Mouse (Mus musculus): ENCODE data around the gene Zfp646. TPM values are rescaled to one million over a fixed set of nuclear protein-coding genes. Genes with fewer than 3 reads are reported as not detected.

Gene Zfp646
- total RNA-seq, 2 experiments from 2014 or later: 12.4 to 12.6 TPM

DNA sequence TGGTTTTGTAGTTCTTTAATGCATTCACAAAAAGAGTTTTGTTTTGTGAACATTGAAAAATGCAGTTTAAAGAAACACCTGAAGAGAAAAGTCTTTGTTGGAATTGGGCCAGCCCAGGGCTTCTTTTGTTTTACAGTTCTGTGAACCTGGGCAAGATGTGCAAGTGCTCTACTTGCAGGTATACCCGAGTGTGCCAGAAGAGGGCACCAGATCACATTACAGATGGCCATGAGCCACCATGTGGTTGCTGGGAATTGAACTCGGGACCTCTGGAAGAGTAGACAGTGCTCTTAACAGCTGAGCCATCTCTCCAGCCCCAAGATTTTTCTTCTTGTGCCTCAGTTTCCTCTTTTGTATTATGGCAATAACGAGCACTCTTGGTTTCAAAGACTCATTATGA, 42.2 kb downstream of the Zfp646 start:
- no peak for DNase-seq (ENCODE audit: low spot score)

DNA sequence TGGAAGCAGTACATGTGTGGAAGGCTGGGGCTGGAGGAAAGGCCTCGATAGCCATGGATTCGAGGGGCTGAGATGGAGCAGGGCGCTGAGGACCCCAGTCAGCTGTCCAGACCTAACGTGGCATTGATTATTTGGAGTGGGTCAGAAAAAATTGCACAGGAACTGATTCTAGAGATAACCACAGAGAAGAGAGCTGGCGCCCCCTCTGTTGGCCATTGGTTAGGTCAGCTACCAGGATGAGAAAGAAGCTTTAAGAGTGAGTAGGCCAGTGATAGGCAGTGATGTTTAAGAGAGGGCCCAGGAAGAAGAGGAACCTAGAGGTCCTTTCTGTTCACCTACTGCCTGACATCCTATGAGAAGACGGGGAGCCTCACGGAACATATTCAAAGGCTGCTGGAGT, 43.3 kb downstream of the Zfp646 start:
- DNase-seq (ENCODE audit: low spot score): no peak

DNA sequence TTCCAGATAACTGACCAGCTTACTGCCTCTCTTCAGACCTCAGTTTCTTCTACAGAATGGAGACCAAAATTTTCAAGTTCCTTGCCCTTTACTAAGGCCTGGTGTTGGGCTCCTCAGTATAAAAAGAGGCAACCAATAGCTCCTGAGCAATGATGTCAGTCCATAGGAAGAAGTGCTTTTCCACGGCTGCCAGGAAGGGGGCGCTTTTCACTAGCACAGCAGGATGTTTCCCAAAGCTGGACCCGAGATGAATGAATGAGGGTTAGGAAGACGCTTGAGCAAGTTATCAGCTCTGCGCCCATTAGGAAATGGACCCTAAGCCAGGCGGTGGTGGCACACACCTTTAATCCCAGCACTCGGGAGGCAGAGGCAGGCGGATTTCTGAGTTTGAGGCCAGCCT, 45.5 kb downstream of the Zfp646 start:
- no peak for DNase-seq (ENCODE audit: low spot score)

DNA sequence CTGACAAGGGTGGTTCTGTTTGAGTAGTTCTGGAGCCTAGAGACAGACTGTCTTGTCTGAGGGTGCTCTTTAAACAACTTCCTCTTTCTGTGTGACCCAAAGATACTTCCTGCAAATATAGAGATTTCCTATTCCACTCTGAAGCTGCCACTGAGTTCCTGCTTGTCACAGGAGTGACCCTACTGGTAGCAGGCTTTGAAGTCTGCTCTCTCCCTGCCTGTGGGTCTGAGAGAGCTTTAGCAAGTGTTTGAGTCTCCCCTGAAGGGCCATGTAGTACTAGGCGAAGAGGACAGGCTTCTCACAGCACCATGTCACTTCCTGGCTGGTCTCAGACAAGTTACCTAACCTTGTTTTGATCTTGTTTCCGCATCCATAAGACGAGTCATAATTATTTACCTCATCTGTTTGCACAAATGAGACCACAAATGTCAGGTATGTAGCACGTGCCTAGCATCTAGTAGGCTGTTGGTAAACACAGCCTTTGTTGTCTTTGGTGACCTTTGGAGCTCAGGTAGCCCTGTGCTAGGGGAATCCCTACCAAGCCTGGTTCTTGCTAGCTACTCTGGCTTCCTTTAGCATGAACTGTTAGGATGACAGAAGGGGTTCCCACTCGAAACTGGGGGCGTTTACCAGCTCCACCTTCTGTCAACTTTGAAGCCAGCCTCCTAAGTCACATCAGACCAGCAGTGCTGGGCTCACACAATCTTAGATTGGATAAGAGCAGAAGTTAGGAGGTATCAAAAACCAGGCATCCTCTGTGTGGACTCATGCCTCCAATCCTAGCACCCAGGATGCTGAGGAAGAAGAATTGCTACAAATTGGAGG, 46.6 kb downstream of the Zfp646 start:
- no peak for DNase-seq (ENCODE audit: low spot score)

DNA sequence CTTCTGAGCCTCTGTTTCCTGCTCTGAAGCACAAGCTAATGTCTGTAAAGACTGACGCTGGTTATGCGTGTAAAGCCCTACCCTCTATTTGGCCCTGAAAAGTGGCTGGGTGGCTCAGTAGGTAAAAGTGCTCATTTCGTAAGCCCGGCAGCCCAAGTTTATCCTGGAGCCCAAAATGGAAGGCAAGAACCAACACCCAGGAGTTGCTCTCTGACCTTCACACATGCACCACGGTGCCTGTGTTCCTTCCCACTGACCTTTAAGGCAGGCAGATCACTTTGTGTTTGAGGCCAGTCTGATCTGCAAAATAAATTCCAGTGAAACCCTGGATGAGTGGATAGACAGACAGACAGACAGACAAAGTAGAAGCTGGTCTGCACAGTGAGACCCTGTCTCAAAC, 47.7 kb downstream of the Zfp646 start:
- no peak for DNase-seq (ENCODE audit: low spot score)

DNA sequence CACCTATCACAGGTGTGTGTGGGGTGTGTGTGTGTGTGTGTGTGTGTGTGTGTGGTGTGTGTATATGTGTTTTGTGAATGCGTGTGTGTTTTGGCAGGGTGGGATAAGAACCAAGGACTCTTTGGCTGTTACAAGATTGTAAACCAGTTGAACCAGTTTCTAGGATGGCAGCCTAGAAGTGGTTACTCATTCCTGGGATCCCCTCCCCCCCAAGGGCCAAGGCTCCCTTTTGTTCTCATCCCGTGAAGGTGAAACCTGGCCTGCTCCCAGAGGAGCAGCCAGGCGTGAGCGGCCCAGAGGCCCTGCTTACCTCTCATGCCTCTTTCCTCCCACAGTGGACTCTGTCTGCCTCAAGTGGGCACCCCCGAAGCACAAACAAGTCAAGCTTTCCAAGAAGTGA, 49.2 kb downstream of the Zfp646 start:
- DNase-seq (ENCODE audit: low spot score): no peak

DNA sequence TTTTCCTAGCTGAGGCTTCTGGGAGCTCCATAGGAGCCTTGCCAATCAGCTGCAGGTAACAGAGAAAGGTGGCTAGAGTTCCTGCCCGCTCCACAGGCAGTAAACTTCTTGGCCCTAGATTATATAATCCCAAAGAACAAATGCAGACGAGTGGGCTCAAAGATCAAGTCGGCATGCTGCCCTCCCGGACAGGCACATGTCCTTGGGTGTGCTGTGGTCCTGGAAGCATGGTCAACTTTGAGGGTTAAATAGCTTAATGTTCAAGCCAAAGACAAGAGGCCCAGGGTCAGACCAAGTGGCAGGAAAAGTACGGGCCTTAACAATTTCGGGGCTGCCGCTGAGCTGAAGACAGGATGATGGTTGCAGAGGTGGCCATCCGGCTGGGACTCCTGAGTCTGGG, 50.0 kb downstream of the Zfp646 start:
- DNase-seq (ENCODE audit: low spot score): no peak

DNA sequence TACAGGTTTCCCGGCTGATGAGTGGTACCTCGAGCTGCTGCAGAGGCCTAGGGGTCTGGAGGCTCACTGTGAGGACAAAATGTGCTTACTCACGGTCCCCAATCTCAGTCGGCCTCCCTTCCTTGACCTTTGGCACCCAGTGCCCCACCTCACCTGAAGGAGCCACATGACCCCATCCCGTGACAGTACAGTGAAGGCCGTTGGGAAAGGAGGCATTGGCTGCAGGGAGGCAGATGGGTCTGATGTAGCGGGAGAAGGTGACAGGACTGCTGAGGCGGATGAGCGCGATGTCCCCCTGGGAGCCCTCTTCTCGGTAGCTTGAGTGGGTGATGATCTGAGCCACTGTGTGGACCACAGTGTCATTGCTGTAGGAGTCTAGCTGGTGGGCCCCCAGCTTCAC, 50.8 kb downstream of the Zfp646 start:
- DNase-seq (ENCODE audit: low spot score): no peak

DNA sequence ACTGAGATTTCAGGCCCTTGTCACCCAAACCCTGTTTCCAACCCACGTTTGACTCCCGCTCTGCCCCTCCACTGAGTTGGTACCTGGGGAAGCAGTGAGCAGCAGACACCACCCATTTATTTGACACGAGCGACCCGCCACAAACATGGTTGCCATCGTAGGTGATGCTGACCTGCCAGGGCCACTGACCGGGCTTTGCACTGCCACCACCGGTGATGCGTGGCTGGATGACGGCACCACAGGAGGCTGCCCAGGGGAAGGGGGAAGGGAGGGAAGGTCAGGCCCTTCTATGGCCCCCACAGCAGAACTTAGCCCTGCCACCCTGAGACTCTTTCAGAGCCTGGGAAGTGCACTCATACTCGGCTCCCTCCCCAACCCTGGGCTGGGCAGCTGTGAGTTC, 51.7 kb downstream of the Zfp646 start:
- DNase-seq (ENCODE audit: low spot score): no peak

DNA sequence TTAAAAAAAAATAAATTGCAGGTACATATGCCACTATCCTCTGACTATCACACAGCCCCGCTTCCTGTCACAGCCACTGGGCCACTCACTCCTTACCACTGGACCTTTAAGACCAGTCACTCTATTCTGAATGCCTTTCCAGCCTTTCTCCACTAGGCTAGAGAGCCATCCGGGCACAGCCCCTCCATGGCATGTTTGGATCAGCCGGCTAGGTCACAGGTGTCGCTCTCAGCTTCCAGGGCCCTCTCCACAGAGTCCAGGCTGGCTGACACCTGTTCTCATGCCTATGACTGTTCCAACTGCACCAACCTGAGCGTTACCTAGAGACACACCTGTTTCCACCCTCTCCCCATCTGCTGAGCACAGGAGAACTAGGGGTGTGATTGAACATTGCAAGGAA, 52.6 kb downstream of the Zfp646 start:
- DNase-seq (ENCODE audit: low spot score): no peak

DNA sequence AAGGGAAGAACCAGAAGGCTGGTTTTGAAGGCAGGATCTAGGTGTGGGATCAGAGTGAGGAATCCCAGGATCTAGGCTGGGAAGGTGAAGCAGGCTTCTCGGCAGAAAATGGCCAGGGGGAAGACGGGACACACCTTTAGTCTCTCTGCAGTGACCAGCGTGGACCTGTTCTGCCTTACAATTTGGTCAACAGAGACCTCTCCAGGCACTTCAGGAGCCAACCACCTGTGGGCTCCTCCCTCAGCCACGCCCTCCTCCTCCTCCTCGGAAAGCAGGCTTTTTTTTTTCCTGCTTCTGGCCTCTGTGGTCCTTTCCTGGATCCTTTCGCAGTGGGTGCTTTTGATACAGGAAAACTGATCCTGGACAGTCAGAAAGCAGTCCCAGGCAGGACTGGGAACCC, 53.9 kb downstream of the Zfp646 start, which contains the start of gene Prss8:
Prss8 (minus strand) TSS at position 182 of the 400 bp plus-strand sequence.
- DNase-seq (ENCODE audit: low spot score): no peak

DNA sequence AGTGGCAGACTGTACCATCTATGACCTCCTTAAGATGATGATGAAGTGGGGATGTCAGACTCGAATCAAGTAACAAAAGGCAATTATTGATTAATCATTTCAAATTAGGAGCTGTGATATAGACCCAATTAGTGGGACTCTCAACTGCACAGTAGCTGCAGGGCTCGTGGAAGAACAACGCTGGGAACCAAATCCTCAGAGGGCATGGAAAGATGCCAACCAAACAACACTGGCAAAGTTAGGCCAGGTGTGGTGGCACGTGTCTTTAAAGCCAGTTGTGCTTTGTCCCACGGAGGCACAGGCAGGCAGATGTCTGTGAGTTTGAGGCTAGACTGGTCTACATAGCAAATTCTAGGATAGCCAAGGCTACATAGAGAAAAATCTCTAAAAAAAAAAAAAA, 54.6 kb downstream of the Zfp646 start:
- DNase-seq (ENCODE audit: low spot score): no peak

DNA sequence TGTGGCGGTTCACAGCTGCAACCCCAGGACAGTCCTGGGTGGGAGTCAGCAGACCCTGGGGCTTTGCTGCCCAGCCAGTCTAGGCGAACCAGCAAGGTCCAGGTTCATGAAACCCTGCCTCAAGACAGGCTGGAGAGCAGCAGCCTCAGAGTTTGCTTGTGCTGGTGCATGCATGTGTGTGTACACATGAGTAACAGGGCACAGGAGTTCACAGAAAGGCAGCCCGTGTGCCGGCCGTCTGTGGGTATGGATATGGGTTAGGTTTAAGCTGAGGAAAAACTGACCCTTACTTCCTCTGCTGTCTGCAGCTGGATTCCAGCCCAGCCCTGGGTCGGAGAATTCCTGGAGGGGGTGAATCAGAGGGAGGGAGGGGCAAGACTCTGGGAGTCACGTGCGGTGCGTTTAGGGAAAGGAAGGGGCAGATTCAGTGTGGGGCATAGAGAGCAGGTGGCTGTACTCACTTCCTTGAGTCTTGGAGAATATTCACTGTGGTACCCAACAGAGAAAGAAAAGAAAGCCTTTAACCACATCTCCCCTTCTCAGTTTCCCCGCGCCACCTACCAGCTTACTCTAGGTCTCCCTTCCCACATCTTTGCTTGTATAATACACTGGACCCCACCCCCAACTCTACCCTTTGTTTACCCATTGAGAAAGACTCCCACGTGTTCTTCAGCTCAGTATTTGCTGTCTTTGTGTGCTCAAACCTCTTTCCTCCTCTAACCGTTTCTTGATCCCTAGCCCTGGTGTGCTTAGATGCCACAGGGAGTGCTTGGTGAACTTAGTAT, 55.5 kb downstream of the Zfp646 start:
- no peak for DNase-seq (ENCODE audit: low spot score)

DNA sequence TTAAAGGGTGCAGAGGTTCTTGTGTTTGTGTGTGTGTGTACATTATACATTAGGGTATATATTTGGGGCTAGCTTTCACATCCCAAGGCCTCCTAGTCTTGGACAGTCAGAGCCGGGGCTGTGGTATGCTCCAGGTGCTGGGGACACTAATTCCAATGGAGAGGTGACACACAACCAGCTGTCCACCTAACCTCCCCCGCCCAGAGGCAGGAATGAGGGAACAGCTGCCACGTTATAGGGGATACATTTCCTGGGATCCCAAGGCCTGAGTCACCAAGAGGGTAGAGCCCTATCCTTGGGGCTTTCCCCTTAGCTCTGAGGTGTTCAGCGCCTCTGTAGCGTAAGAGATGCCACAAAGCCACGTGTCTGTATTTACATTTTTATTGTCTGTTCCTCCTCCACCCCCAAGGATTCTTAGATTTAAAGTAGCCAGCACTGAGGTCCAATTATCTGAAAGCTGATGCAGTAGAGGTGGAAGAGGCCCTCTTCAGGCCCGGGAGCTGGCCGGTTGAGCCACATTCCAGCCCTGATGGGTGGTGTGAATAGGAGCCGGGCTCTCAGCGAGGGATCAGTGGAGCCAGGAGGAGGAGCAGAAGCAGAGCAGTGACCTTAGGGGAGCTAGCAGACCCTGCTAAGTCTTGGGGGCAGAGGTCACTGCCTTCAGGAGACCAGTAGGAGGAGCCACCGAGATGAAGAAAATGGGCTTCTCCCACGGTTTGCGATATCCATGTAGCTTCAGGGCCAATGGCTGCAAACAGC, 56.4 kb downstream of the Zfp646 start:
- DNase-seq (ENCODE audit: low spot score): no peak

DNA sequence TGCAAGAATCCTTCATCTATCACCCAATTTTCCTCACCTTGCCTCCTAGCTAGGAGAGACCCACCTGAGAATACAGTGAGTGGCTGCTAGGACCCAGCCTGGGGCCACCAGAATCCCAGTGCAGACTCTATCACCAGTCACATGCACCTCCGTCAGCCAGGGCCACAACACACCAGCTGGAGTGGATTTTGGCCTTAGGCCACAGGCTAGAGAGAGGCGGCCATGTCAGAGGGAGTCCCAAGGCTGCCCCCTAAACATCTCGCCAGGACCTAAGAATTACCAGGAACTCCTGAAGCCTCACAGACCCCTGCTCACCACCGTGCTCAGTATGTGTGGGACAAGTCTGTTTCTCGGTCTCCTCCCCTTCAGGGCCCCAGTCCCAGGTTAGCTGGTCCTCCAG, 58.1 kb downstream of the Zfp646 start:
- DNase-seq (ENCODE audit: low spot score): no peak

DNA sequence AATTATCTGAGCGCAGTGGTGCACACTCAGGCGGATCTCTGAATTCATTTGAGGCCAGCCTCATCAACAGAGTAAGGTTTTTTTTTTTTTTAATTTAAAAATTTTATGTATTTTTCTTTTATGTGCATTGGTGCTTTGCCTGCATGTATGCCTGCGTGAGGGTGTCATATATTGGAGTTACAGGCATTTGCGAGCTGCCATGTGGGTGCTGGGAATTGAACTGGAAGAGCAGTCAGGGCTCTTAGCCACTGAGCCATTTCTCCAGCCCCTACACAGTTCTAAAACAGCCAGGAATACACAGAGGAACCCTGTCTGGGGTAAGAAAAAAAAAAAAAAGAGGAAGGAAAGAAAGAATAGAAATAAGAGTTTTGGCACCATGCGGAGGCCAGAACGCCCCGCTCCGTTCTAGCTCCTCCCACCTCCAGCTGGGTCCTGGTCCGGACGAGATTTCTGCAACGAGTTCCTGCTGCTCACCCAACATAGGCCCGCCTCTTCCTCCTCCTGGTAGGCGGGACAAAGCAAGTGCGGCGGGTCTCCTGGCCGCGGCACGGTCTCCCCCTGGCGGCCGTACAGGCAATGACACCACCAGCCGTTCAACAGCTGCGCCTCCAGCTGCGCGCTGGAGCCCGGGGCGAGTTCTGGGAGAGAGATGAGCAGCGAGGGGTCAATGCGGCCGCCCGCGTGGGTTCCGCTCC, 59.2 kb downstream of the Zfp646 start:
- peak; percentile 97 for DNase-seq (ENCODE audit: low spot score)

Other genes starting within 250 kb of the Zfp646 start
- 10 to 100 TPM; 26.2 to 37.9 TPM for gene Bcl7c, start 167.3 kb upstream of the Zfp646 start, total RNA-seq (2021)
- gene Ctf1, start 163.5 kb upstream of the Zfp646 start, total RNA-seq (2021): 10 to 100 TPM; 17.3 to 17.5 TPM
- not detected for gene Ctf2, start 144.1 kb upstream of the Zfp646 start, total RNA-seq (2021)
- 1 to 10 TPM; 1.4 to 1.7 TPM for gene Fbxl19, start 131.7 kb upstream of the Zfp646 start, total RNA-seq (2021)
- 10 to 100 TPM; 11.4 TPM for gene Orai3, start 106.4 kb upstream of the Zfp646 start, total RNA-seq (2021)
- gene Setd1a, start 99.6 kb upstream of the Zfp646 start, total RNA-seq (2021): 10 to 100 TPM; 16.2 to 17.6 TPM
- 1 to 10 TPM in 1 of 2 experiments, under 1 TPM in 1; 0.78 to 2.0 TPM for gene Gm49388, start 90.6 kb upstream of the Zfp646 start, total RNA-seq (2021)
- 1 to 10 TPM; 4.2 TPM for gene Hsd3b7, start 75.6 kb upstream of the Zfp646 start, total RNA-seq (2021)
- gene Stx4a, start 51.9 kb upstream of the Zfp646 start, total RNA-seq (2021): 10 to 100 TPM; 46.4 to 56.7 TPM
- gene Stx1b, start 51.7 kb upstream of the Zfp646 start, total RNA-seq (2021): 1 to 10 TPM in 1 of 2 experiments, under 1 TPM in 1; 0.74 to 1.2 TPM
- 1 to 10 TPM; 3.2 to 4.1 TPM for gene Zfp668, start 607 bp downstream of the Zfp646 start, total RNA-seq (2021)
- 1 to 10 TPM; 1.9 TPM for gene Prss53, start 14.7 kb downstream of the Zfp646 start, total RNA-seq (2021)
- not detected for gene Gm21974, start 19.2 kb downstream of the Zfp646 start, total RNA-seq (2021)
- 1 to 10 TPM; 7.5 to 9.9 TPM for gene Vkorc1, start 19.4 kb downstream of the Zfp646 start, total RNA-seq (2021)
- gene Bckdk, start 27.9 kb downstream of the Zfp646 start, total RNA-seq (2021): 100 to 1,000 TPM; 169 to 173 TPM
- gene Kat8, start 36.3 kb downstream of the Zfp646 start, total RNA-seq (2021): 10 to 100 TPM; 23.1 to 24.7 TPM
- not detected for gene Prss8, start 53.9 kb downstream of the Zfp646 start, total RNA-seq (2021)
- gene Prss36, start 70.5 kb downstream of the Zfp646 start, total RNA-seq (2021): 1 to 10 TPM; 6.1 to 7.1 TPM
- gene Fus, start 91.2 kb downstream of the Zfp646 start, total RNA-seq (2021): 10 to 100 TPM; 83.3 to 92.1 TPM
- gene Pycard, start 117.6 kb downstream of the Zfp646 start, total RNA-seq (2021): under 1 TPM; 0.16 to 0.55 TPM
- gene Trim72, start 127.7 kb downstream of the Zfp646 start, total RNA-seq (2021): 100 to 1,000 TPM; 195 to 222 TPM
- gene Itgam, start 186.4 kb downstream of the Zfp646 start, total RNA-seq (2021): 1 to 10 TPM; 1.2 to 1.8 TPM
- not detected for gene Gm49368, start 186.5 kb downstream of the Zfp646 start, total RNA-seq (2021)